Mouse (Mus musculus) hindbrain, embryonic 12.5 days (tissue): ENCODE results near the gene Crlf3. TPM values are rescaled to one million over a fixed set of nuclear protein-coding genes. Genes with fewer than 3 reads are reported as not detected.
"Not testable (repeated sequence)": the region's sequence is repeated elsewhere in the genome, so short reads cannot be mapped to it uniquely, and the experiment has no call there.

Source experiments
- ATAC-seq: fragments of 200-750 bp; cut with Nextera tagmentation; 2 replicates; pipeline ENCODE4 v1.8.0; 2017; ENCODE audit warnings: moderate TSS enrichment; ENCODE audit not compliant: low FRiP score
- H3K27ac ChIP-seq: fragments of 300-500 bp; sonication (generic); 2 replicates; pipeline ENCODE4 v1.5.1; 2016; ENCODE audit warnings: mild to moderate bottlenecking
- H3K27me3 ChIP-seq: fragments of 300-500 bp; sonication (generic); 2 replicates; pipeline ENCODE4 v1.6.1; 2016; ENCODE audit warnings: mild to moderate bottlenecking
- H3K36me3 ChIP-seq: fragments of 300-500 bp; sonication (generic); 2 replicates; pipeline ENCODE4 v1.6.1; 2016; ENCODE audit warnings: mild to moderate bottlenecking
- H3K4me1 ChIP-seq: fragments of 300-500 bp; sonication (generic); 2 replicates; pipeline ENCODE4 v1.6.1; 2016
- H3K4me2 ChIP-seq: fragments of 300-500 bp; sonication (generic); replicated peaks from 2 replicates; pipeline ENCODE4 v1.6.1; 2016; ENCODE audit warnings: mild to moderate bottlenecking
- H3K4me3 ChIP-seq: fragments of 300-500 bp; sonication (generic); 2 replicates; pipeline ENCODE4 v1.5.1; 2016; ENCODE audit warnings: mild to moderate bottlenecking
- H3K9ac ChIP-seq: fragments of 300-500 bp; sonication (generic); 2 replicates; pipeline ENCODE4 v1.6.1; 2016; ENCODE audit warnings: mild to moderate bottlenecking, moderate library complexity
- H3K9me3 ChIP-seq: fragments of 300-500 bp; sonication (generic); replicated peaks from 2 replicates; pipeline ENCODE4 v1.6.1; 2016; ENCODE audit warnings: mild to moderate bottlenecking
- WGBS: fragments of 180-500 bp; shearing (Covaris S2); methylation state at CpG from one replicate; pipeline ENCODE4 v1.1.7; 2016; 5-methylcytosine and 5-hydroxymethylcytosine counted together
- polyA plus RNA-seq: library from polyadenylated mRNA; unstranded; fragments of >200 nt; fragmentation: Nextera tagmentation; extraction: Ambion mirVana; gene quantifications from 2 replicates; pipeline ENCODE4 v1.2.1, GENCODE M21; 2016

The Crlf3 gene
- polyA plus RNA-seq, 1 experiment from 2014 or later: 30.1 TPM

- Histone ChIP-seq H3K36me3 (peaks cover 37% of the 10 kb centered on the region), H3K27me3 (no peaks in the 10 kb centered on the region), H3K4me3 (no peak overlapping the region), H3K4me2 (no peak overlapping the region), H3K9ac (no peak overlapping the region), H3K4me1 (no peaks in the 10 kb centered on the region), H3K27ac (no peak overlapping the region), H3K9me3 (no peaks in the 10 kb centered on the region)
- 87% methylated on average over 4 of the region's 4 CpGs for WGBS
- ATAC-seq: no peak
Measured at GRCm38 (mm10) chr11:80054659-80055058, 26.1 kb downstream of the Crlf3 start.

- no peaks in the 10 kb centered on the region for H3K9me3 ChIP-seq
- H3K27ac ChIP-seq: no peak overlapping the region
- no peak overlapping the region for H3K4me2 ChIP-seq
- no peaks in the 10 kb centered on the region for H3K4me1 ChIP-seq
- no peaks in the 10 kb centered on the region for H3K27me3 ChIP-seq
- H3K36me3 ChIP-seq: peaks cover 31% of the 10 kb centered on the region
- no peak overlapping the region for H3K9ac ChIP-seq
- no peak for ATAC-seq
- H3K4me3 ChIP-seq: no peak overlapping the region
- 85% methylated on average over 5 of the region's 5 CpGs for WGBS
Measured at GRCm38 (mm10) chr11:80053171-80053570, 27.6 kb downstream of the Crlf3 start.

- no peaks in the 10 kb centered on the region for H3K4me1 ChIP-seq
- no peak overlapping the region for H3K4me2 ChIP-seq
- no peak overlapping the region for H3K4me3 ChIP-seq
- 78% methylated on average over 7 of the region's 7 CpGs for WGBS
- no peak overlapping the region for H3K9ac ChIP-seq
- peaks cover 30% of the 10 kb centered on the region for H3K36me3 ChIP-seq
- no peaks in the 10 kb centered on the region for H3K27me3 ChIP-seq
- ATAC-seq: no peak
- H3K27ac ChIP-seq: no peak overlapping the region
- no peaks in the 10 kb centered on the region for H3K9me3 ChIP-seq
Measured at GRCm38 (mm10) chr11:80052456-80052855, 28.3 kb downstream of the Crlf3 start.

- 62% methylated on average over 2 of the region's 2 CpGs for WGBS
- no peaks in the 10 kb centered on the region for H3K27me3 ChIP-seq
- H3K4me2 ChIP-seq: no peak overlapping the region
- no peak for ATAC-seq
- no peaks in the 10 kb centered on the region for H3K4me1 ChIP-seq
- no peak overlapping the region for H3K9ac ChIP-seq
- no peaks in the 10 kb centered on the region for H3K9me3 ChIP-seq
- H3K4me3 ChIP-seq: no peak overlapping the region
- peaks cover 22% of the 10 kb centered on the region for H3K36me3 ChIP-seq
- H3K27ac ChIP-seq: no peak overlapping the region
Measured at GRCm38 (mm10) chr11:80050088-80050487, 30.7 kb downstream of the Crlf3 start.

GRCm38 (mm10) chr11:80046856-80047255, 33.9 kb downstream of the Crlf3 start:
- H3K9me3 ChIP-seq: no peaks in the 10 kb centered on the region
- no peak overlapping the region for H3K4me2 ChIP-seq
- H3K4me1 ChIP-seq: no peaks in the 10 kb centered on the region
- H3K4me3 ChIP-seq: no peak overlapping the region
- H3K36me3 ChIP-seq: peaks cover 16% of the 10 kb centered on the region
- H3K27me3 ChIP-seq: no peaks in the 10 kb centered on the region
- ATAC-seq: no peak
- WGBS: 81% methylated on average over 7 of the region's 7 CpGs
- H3K27ac ChIP-seq: no peak overlapping the region
- no peak overlapping the region for H3K9ac ChIP-seq

- Histone ChIP-seq H3K4me3 (no peak overlapping the region), H3K27me3 (no peaks in the 10 kb centered on the region), H3K9ac (no peak overlapping the region), H3K4me2 (no peak overlapping the region), H3K4me1 (no peaks in the 10 kb centered on the region), H3K27ac (no peak overlapping the region), H3K36me3 (peaks cover 14% of the 10 kb centered on the region), H3K9me3 (no peaks in the 10 kb centered on the region)
- ATAC-seq: no peak
- WGBS: 83% methylated on average over 8 of the region's 8 CpGs
Measured at GRCm38 (mm10) chr11:80043419-80043817, 37.4 kb downstream of the Crlf3 start.

- Histone ChIP-seq H3K27me3 (no peaks in the 10 kb centered on the region), H3K4me2 (no peak overlapping the region), H3K4me3 (no peak overlapping the region), H3K9me3 (no peaks in the 10 kb centered on the region), H3K27ac (no peak overlapping the region), H3K9ac (no peak overlapping the region), H3K36me3 (peaks cover 10% of the 10 kb centered on the region), H3K4me1 (no peaks in the 10 kb centered on the region)
- 58% methylated on average over 10 of the region's 10 CpGs for WGBS
- ATAC-seq: no peak
Measured at GRCm38 (mm10) chr11:80042615-80043418, 38.0 kb downstream of the Crlf3 start.

- no peaks in the 10 kb centered on the region for H3K27me3 ChIP-seq
- whole genome bisulfite sequencing: 78% methylated on average over 8 of the region's 8 CpGs
- ATAC-seq: no peak
- H3K9ac ChIP-seq: no peak overlapping the region
- H3K27ac ChIP-seq: no peak overlapping the region
- no peaks in the 10 kb centered on the region for H3K9me3 ChIP-seq
- no peak overlapping the region for H3K4me2 ChIP-seq
- H3K4me1 ChIP-seq: no peaks in the 10 kb centered on the region
- no peak overlapping the region for H3K4me3 ChIP-seq
- H3K36me3 ChIP-seq: peaks cover 26% of the 10 kb centered on the region
Measured at GRCm38 (mm10) chr11:80037495-80037894, 43.3 kb downstream of the Crlf3 start.

GRCm38 (mm10) chr11:80021306-80021705, 59.5 kb downstream of the Crlf3 start:
- no peaks in the 10 kb centered on the region for H3K4me1 ChIP-seq
- H3K4me2 ChIP-seq: no peak overlapping the region
- WGBS: 88% methylated on average over 4 of the region's 4 CpGs
- no peaks in the 10 kb centered on the region for H3K9me3 ChIP-seq
- ATAC-seq: no peak
- H3K27me3 ChIP-seq: no peaks in the 10 kb centered on the region
- peaks cover 52% of the 10 kb centered on the region for H3K36me3 ChIP-seq
- H3K4me3 ChIP-seq: no peak overlapping the region
- H3K9ac ChIP-seq: no peak overlapping the region
- H3K27ac ChIP-seq: no peak overlapping the region

GRCm38 (mm10) chr11:80019792-80020191, 61.0 kb downstream of the Crlf3 start:
- Histone ChIP-seq H3K4me2 (no peak overlapping the region), H3K27ac (no peak overlapping the region), H3K4me3 (no peak overlapping the region), H3K27me3 (no peaks in the 10 kb centered on the region), H3K9me3 (no peaks in the 10 kb centered on the region), H3K36me3 (peaks cover 50% of the 10 kb centered on the region), H3K9ac (no peak overlapping the region), H3K4me1 (no peaks in the 10 kb centered on the region)
- ATAC-seq: no peak
- WGBS: 100% methylated on average over 1 of the region's 1 CpGs

- H3K4me2 ChIP-seq, H3K4me3 ChIP-seq, H3K9ac ChIP-seq, H3K4me1 ChIP-seq, H3K27me3 ChIP-seq, ATAC-seq, H3K9me3 ChIP-seq, H3K27ac ChIP-seq: not testable (repeated sequence)
- peaks cover 50% of the 10 kb centered on the region for H3K36me3 ChIP-seq
- 100% methylated on average over 3 of the region's 5 CpGs for WGBS
Measured at GRCm38 (mm10) chr11:80016533-80016932, 64.3 kb downstream of the Crlf3 start.
